Mouse (Mus musculus) layer of hippocampus, postnatal 25 days (tissue): Measurements from ENCODE around the gene H2al1b. TPM values are rescaled to one million over a fixed set of nuclear protein-coding genes. Genes with fewer than 3 reads are reported as not detected.
"Not testable (repeated sequence)": the region's sequence is repeated elsewhere in the genome, so short reads cannot be mapped to it uniquely, and the experiment has no call there.

ENCODE experiments used
- DNase-seq, 2 experiments: peaks; one replicate each; pipeline ENCODE4 v3.0.0; 2022; ENCODE audit warnings: mixed read lengths in 2 of 2, low spot score in 1 of 2; ENCODE audit errors: extremely low spot score in 1 of 2
- total RNA-seq, 2 experiments: library from RNA; stranded (reverse); gene quantifications; 2 replicates each; pipeline ENCODE4 v1.2.3; 2021

Gene H2al1b
- not detected for total RNA-seq

DNA sequence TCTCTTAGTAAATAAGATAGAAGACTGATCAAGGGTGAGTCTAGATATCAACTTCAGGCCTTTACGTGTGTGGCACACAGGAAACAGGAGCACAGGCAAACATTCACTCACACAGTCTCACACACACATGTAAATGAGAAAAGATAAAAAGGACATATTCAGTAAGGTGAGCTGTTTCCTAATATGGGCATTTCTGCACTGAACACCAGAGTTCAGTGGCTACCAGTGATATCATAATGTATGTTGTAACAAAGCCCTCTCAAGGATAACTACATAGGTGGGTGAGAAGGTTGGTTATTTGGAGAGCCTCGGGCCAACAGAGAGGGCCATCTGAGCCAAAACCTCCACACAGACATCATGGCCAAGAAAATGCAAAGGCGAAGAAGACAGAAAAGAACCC, at the start of gene H2al1b:
Gene H2al1b, plus strand, starts transcription at position 301 of the 400 bp plus-strand sequence.
- not testable (repeated sequence) for DNase-seq

DNA sequence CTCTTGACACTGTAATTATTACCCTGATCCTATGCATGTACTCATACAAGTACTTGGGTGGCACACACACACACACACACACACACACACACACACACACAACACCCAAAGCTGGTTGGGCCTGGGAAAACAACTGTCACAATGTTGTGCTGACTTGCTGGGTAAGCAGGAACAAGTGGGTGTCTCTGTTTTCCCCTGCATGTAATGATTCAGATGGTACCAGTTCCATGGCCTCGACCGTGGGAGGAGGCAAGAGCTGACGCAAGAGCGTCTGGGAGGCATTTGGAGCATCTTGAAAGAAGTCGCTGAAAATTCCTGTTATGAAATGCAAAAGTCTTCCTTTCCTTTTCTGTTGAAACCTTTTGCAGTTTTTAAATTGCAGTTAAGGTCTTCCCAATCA, 48.2 kb upstream of the H2al1b start:
- peak in 1 of 2 experiments; percentile 9 for DNase-seq

DNA sequence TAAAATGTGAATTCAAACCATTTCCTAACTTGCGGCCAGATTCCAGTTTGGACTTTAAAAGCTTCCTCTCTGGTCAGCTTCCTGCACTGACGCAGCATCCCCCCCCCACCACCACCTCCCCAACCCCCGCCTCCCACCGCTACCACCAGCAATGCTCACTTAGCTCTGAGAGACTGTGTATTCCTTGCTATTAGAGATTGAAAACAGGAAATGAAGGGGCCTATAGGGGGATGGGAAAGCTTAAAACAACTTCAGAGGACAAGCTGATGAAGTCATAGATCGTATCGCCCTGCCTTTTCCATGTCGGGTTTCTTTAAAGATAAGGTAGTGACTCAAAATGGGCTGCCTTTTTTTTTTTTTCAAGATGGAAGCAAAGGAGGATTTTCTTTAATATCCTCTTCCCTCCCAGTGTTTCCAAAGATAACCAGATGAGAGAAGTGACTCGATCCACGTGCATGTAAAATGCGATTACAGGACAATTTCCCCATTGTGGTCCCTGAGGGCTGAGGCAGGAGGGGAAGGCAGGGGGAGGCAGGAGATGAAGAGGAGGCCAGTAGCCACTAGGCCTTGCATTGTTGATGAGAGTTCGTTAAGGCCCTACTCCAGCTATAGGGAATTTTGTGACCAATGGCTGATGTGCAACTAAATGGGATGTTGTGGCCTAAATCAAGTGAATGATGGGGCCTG, 47.6 kb upstream of the H2al1b start:
- no peak for DNase-seq

DNA sequence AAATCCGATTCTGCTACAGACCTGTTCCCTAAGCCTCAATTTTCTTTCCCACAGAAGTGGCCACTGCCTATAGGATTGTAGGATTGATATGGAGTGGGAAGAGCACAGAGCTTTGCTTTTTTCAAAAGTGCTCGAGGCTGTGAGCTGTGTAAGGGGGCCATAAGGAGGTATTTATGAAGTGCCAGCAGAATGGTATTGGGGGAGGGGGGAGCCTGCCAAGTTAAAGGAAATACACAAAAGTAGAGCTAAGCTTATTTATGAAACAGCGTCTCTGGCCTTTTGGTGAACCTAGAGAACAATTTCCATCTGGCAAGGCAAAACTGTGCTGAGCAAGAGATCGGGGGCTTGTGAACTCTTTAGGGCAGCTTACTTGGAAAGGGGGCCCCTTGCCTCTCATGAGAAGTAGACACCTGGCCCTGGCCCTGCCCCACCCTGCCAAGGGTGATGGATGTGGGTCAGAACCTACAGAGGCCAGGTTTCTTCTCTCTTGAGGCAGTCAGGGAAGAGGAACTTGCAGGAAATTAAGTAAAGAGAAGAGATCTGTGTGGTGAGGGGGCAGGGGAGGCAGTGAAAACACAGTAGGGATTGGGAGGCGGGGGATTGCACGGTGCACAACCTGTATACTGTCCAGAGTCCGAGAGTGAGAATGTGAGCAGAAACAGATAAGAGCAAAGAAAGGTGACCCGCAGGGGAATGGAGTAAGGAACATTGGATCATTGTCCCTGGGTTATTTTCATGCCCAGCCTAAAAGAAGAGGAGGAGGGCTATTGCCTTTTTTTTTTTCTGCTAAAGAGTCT, 46.5 kb upstream of the H2al1b start:
- DNase-seq = no peak

DNA sequence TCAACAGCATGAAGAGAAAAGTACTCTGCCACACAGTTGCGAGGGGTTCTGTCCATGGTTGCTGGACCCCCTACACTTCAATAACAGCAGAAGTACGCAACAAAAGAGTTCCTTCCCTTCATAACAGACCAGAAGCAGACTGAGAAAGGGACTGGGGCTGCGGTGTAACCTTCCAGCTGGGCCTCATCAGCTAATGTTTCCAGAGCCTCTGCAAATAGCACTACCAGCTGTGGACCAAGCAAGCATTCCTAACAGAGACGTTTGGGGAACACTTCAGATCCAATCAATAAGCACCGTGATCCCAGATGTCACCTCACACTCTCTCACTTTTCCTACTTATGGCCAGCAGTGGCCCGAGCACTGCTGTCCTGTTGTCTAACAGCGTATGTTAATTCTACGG, 37.3 kb upstream of the H2al1b start:
- no peak for DNase-seq

DNA sequence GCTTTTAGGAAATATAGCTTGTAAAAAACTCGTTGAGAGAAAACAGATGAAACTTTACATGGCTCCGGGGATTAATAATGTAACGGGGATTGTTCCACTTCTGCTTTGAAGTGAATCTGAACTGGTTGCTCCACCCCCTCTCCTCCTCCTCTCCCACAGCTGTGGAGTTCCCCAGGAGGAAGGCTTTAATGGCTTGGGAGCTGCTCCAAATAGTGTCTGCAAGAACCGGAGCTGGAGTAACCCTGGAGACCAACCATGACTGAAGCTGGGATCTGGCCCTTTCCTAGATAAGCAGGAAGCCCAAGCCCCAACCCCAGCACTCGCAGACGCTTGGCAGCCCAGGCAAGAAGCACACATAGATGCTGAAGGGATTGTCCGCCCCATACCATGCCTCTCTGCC, 34.4 kb upstream of the H2al1b start:
- DNase-seq = no peak

DNA sequence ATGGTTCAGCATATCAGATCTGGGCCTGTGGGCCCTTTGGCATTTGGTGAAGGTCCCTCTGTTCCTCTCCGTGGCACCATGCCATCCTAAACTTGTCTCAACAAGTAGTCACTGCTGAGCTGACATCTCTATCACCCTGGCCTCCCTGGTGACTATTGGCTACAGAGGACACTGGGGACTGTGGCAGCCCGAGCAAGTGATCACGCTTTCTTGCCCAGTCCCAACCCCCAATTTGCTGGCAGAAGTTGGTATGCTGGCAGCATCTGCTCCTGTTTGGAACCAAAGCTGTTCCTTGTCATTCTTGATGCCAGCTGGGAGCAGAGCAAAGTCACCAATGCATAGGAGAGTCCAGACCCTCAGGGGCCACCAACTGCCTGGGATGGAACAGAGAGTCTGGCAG, 33.2 kb upstream of the H2al1b start:
- DNase-seq = peak in 1 of 2 experiments; percentile 10

DNA sequence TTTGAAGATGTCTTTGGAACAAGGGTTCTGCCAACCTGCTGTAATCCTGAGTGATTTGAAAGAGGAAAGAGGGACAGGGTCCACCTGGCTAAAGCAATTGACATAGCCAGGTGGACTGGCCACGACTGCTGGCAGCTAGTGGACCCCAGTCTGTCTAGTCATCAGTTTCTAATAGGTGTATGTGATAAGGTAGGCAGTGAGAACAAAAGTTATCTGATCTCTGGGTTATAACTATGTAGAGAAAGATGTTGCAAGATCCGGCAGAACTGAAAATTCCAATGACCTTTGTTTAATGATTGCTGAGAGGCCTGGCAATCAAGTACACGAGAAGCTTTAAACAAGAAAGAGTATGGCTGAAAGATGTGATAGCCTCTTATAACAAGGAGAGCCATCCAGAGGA, 29.0 kb upstream of the H2al1b start:
- no peak for DNase-seq

DNA sequence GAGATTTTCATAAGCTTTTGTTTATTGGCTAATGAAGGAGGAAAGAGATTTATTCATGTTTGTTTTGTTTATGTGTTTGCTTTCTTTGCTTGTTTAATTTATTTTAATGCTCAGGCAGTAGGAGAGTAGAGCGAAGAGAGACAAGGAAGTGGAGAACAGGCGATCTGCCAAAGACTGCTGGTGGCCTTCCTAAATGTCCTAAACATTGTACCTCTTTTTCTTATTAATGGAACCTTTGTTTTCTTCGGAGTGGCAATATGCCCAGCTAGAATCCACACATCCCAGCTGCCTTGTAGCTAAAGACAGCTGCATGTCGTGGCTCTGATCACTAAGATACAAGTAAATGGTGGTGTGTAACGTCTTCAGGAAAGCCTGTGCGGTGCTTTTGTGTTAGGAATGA, 25.1 kb upstream of the H2al1b start:
- no peak for DNase-seq

DNA sequence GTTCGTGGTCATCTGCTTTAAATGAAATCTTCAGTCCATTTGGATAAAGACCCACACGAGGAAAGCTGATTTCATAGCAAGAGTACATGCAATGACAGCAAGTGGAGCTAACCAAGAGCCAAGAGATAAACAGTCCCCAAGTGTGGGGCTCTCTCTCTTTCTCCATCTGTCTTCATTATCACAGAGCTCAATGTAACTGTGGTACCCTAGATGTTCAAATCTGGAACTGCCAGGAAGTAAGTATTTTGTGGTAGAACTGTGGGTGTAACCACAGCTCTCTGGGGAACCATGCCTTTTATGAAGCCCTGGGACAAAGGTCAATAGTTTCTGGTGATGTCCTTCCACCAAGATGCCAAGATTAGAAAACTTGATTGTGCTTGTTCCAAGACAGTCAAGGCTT, 21.5 kb upstream of the H2al1b start:
- no peak for DNase-seq

DNA sequence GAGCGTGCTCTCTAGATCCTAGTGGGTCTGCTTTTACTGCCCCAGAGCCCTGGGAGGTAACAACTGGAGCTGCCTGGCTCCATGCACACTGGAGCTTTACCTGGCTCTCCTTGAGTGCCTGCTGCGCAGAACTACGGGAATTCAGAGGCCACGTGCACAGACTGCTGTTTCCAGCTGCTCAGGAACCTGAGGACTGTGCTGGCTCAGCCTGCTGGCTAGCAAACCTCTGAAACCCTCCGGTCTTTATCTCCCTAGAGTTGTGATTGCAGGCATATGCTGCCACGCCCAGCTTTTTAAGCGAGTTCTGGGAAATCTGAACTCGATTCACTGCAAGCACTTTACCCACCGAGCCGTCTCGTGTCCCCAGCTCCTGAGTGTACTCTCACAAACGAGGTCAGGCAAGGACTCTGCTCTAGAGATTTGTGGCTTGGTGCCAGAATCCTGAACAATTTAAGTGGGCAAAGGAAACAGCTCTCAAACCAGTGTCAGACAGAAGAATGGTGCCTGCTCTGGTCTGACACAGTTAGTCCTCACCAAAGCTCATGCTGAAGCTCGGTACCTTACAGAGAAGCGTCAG, 13.8 kb upstream of the H2al1b start:
- DNase-seq = no peak

DNA sequence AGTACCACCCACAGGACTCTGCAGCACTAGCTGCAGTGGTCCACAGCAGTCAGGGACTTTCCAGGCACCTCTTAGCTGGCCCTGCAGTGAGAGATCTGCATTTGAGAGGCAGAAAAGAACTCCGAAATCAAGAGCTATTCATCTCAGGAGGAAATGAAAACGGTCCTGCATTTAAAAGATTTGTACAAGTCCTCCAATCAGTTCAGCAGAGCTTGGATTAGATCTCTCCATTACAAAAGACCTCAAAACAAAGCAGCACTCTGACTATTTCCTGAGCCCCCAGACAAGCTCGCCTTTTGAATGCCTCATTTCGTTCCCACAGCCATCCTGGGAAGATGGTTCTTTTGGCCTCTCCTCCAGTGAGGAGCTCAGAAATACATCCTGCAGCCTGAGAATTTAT, 13.0 kb upstream of the H2al1b start:
- DNase-seq = no peak

DNA sequence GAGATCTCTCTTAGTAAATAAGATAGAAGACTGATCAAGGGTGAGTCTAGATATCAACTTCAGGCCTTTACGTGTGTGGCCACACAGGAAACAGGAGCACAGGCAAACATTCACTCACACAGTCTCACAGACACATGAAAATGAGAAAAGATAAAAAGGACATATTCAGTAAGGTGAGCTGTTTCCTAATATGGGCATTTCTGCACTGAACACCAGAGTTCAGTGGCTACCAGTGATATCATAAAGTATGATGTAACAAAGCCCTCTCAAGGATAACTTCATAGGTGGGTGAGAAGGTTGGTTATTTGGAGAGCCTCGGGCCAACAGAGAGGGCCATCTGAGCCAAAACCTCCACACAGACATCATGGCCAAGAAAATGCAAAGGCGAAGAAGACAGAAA, 3.3 kb upstream of the H2al1b start, which contains the start of gene H2al1a:
Gene H2al1a, plus strand, starts transcription at position 301 of the 400 bp plus-strand sequence.
- not testable (repeated sequence) for DNase-seq

DNA sequence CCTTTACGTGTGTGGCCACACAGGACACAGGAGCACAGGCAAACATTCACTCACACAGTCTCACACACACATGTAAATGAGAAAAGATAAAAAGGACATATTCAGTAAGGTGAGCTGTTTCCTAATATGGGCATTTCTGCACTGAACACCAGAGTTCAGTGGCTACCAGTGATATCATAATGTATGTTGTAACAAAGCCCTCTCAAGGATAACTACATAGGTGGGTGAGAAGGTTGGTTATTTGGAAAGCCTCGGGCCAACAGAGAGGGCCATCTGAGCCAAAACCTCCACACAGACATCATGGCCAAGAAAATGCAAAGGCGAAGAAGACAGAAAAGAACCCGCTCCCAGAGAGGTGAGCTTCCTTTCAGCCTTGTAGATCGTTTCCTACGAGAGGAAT, 3.1 kb downstream of the H2al1b start, which contains the start of gene H2al1c:
Gene H2al1c, plus strand, starts transcription at position 301 of the 400 bp plus-strand sequence.
- DNase-seq = not testable (repeated sequence)

DNA sequence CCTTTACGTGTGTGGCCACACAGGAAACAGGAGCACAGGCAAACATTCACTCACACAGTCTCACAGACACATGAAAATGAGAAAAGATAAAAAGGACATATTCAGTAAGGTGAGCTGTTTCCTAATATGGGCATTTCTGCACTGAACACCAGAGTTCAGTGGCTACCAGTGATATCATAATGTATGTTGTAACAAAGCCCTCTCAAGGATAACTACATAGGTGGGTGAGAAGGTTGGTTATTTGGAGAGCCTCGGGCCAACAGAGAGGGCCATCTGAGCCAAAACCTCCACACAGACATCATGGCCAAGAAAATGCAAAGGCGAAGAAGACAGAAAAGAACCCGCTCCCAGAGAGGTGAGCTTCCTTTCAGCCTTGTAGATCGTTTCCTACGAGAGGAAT, 6.3 kb downstream of the H2al1b start, which contains the start of gene H2al1d:
Gene H2al1d, plus strand, starts transcription at position 301 of the 400 bp plus-strand sequence.
- DNase-seq = not testable (repeated sequence)

DNA sequence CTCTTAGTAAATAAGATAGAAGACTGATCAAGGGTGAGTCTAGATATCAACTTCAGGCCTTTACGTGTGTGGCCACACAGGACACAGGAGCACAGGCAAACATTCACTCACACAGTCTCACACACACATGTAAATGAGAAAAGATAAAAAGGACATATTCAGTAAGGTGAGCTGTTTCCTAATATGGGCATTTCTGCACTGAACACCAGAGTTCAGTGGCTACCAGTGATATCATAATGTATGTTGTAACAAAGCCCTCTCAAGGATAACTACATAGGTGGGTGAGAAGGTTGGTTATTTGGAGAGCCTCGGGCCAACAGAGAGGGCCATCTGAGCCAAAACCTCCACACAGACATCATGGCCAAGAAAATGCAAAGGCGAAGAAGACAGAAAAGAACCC, 9.4 kb downstream of the H2al1b start, which contains the start of gene H2al1e:
Gene H2al1e, plus strand, starts transcription at position 301 of the 400 bp plus-strand sequence.
- not testable (repeated sequence) for DNase-seq

DNA sequence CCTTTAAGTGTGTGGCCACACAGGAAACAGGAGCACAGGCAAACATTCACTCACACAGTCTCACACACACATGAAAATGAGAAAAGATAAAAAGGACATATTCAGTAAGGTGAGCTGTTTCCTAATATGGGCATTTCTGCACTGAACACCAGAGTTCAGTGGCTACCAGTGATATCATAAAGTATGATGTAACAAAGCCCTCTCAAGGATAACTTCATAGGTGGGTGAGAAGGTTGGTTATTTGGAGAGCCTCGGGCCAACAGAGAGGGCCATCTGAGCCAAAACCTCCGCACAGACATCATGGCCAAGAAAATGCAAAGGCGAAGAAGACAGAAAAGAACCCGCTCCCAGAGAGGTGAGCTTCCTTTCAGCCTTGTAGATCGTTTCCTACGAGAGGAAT, 12.6 kb downstream of the H2al1b start, which contains the start of gene H2al1f:
Gene H2al1f, plus strand, starts transcription at position 301 of the 400 bp plus-strand sequence.
- DNase-seq = not testable (repeated sequence)

DNA sequence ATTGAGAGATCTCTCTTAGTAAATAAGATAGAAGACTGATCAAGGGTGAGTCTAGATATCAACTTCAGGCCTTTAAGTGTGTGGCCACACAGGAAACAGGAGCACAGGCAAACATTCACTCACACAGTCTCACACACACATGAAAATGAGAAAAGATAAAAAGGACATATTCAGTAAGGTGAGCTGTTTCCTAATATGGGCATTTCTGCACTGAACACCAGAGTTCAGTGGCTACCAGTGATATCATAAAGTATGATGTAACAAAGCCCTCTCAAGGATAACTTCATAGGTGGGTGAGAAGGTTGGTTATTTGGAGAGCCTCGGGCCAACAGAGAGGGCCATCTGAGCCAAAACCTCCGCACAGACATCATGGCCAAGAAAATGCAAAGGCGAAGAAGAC, 15.7 kb downstream of the H2al1b start, which contains the start of gene H2al1g:
Gene H2al1g, plus strand, starts transcription at position 301 of the 400 bp plus-strand sequence.
- not testable (repeated sequence) for DNase-seq

DNA sequence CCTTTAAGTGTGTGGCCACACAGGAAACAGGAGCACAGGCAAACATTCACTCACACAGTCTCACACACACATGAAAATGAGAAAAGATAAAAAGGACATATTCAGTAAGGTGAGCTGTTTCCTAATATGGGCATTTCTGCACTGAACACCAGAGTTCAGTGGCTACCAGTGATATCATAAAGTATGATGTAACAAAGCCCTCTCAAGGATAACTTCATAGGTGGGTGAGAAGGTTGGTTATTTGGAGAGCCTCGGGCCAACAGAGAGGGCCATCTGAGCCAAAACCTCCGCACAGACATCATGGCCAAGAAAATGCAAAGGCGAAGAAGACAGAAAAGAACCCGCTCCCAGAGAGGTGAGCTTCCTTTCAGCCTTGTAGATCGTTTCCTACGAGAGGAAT, 19.0 kb downstream of the H2al1b start, which contains the start of gene H2al1h:
Gene H2al1h, plus strand, starts transcription at position 301 of the 400 bp plus-strand sequence.
- not testable (repeated sequence) for DNase-seq

DNA sequence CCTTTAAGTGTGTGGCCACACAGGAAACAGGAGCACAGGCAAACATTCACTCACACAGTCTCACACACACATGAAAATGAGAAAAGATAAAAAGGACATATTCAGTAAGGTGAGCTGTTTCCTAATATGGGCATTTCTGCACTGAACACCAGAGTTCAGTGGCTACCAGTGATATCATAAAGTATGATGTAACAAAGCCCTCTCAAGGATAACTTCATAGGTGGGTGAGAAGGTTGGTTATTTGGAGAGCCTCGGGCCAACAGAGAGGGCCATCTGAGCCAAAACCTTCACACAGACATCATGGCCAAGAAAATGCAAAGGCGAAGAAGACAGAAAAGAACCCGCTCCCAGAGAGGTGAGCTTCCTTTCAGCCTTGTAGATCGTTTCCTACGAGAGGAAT, 22.1 kb downstream of the H2al1b start, which contains the start of gene H2al1i:
Gene H2al1i, plus strand, starts transcription at position 301 of the 400 bp plus-strand sequence.
- not testable (repeated sequence) for DNase-seq

DNA sequence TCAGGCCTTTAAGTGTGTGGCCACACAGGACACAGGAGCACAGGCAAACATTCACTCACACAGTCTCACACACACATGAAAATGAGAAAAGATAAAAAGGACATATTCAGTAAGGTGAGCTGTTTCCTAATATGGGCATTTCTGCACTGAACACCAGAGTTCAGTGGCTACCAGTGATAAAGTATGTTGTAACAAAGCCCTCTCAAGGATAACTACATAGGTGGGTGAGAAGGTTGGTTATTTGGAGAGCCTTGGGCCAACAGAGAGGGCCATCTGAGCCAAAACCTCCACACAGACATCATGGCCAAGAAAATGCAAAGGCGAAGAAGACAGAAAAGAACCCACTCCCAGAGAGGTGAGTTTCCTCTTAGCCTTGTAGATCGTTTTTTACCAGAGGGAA, 25.3 kb downstream of the H2al1b start, which contains the start of gene H2al1j:
Gene H2al1j, plus strand, starts transcription at position 301 of the 400 bp plus-strand sequence.
- DNase-seq = not testable (repeated sequence)
